Mouse (Mus musculus): ENCODE measurements around the gene Gm20479.

- TF ChIP-seq EP300 (IDR thresholded peaks at IDR 0.05; ENCODE audit: insufficient read depth, low read depth, low read length) (no peak), POLR2A (IDR thresholded peaks at IDR 0.05; ENCODE audit: insufficient read depth, low read length) (no peak), CTCF (IDR thresholded peaks at IDR 0.05; ENCODE audit: low read depth, low read length) (no peak)
These were observed 34.2 kb upstream of the Gm20479 start for GRCm38 (mm10) chr7:27391416-27391815.
